Mouse (Mus musculus) C2C12 (cell line): ENCODE results near the gene Gm12185.
"Not testable (repeated sequence)": the region's sequence is repeated elsewhere in the genome, so short reads cannot be mapped to it uniquely, and the experiment has no call there.

Source experiments
- CEBPB ChIP-seq: IDR thresholded peaks from one replicate; pipeline ENCODE4 v1.6.1; 2011; ENCODE audit warnings: low read depth, mild to moderate bottlenecking, control low read depth, moderate library complexity
- CTCF ChIP-seq: IDR thresholded peaks from one replicate; pipeline ENCODE4 v1.5.1; 2011; ENCODE audit not compliant: control insufficient read depth, insufficient read depth, insufficient read length
- FOSL1 ChIP-seq: IDR thresholded peaks from one replicate; pipeline ENCODE4 v1.8.0; 2011; ENCODE audit warnings: mild to moderate bottlenecking, low read length; ENCODE audit not compliant: poor library complexity, insufficient read depth, severe bottlenecking
- MAX ChIP-seq: IDR thresholded peaks from one replicate; pipeline ENCODE4 v1.6.1; 2011; ENCODE audit warnings: mild to moderate bottlenecking, control low read depth
- MYOG ChIP-seq: IDR thresholded peaks from one replicate; pipeline ENCODE4 v1.6.1; 2011; ENCODE audit not compliant: control insufficient read depth, insufficient read length; ENCODE audit errors: extremely low read depth
- USF1 ChIP-seq: IDR thresholded peaks from one replicate; pipeline ENCODE4 v1.6.1; 2011; ENCODE audit warnings: low read depth, mild to moderate bottlenecking, control low read depth, moderate library complexity

DNA sequence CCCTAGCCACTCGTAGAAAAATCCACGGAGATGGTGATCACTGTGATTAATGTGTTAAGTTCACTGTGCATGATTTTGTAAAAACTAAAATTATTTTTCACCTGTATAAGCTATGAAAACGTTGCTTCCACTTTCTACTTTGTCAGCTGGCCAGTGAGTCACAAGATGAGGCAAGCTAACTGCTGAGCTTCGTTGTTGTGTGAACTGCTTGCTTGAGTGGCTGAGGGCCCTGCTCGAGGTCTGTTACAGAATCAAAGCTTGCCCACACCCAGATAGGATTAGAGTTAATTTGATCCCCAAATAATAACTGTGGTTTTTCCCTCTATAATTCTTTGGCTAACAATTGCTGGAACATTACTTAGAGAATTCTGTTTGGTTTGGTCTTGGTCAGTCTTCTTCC lies 12.0 kb downstream of the Gm12185 start:
- TF ChIP-seq CTCF, FOSL1, CEBPB, MYOG, MAX, USF1: not testable (repeated sequence)
